Mouse (Mus musculus): ENCODE data around the gene Asb6.

Asb6 gene

GRCm38 (mm10) chr2:30834373-30835022 is 4.4 kb upstream of the Asb6 start, which contains the start of gene Prrx2:
Gene Prrx2, plus strand, starts transcription at chr2:30834972.
- DNase-seq (ENCODE audit: low read depth, low spot score): no peak

DNA sequence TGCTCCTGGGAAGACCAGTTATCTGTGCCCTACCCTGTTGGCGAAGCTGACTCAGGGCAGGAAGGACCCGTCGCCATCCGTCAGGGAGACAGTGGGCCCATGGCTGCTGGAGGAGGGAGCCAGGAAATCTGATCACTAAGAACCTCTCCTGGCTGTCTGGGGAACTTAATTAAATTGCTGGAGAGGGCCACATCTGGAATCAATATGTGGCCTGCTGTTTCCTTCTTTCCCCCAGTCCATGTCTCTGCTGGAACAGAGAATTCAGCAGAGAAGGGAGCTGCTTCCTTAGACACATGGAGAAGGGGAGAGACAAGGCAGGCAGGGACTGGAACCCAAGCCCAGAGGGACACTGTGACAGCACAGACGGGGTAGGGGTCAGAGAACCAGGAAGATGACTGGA is 3.5 kb upstream of the Asb6 start:
- no peak for DNase-seq (ENCODE audit: low read depth, low spot score)

DNA sequence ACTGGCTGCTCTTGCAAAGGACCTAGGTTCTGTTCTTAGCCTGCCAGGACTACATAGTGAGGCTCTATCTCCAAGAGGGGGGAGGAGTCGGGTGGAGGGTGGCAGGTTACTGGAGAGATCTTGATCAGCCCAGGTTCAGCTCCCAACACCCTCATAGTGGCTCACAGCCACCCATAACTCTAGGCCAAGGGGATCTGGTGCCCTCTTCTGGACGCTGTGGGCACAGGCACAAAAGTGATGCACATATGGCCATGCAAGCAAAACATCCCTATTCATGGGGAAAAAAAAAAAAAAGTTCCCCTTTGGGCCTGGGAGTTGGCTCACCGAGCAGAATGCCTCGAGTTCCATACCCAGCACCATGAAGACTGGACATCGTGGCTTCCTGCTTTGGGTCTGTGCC is 818 bp downstream of the Asb6 start:
- DNase-seq (ENCODE audit: low read depth, low spot score): peak; percentile 92

GRCm38 (mm10) chr2:30827749-30828475 is 2.2 kb downstream of the Asb6 start:
- peak; percentile 98 for DNase-seq (ENCODE audit: low read depth, low spot score)

DNA sequence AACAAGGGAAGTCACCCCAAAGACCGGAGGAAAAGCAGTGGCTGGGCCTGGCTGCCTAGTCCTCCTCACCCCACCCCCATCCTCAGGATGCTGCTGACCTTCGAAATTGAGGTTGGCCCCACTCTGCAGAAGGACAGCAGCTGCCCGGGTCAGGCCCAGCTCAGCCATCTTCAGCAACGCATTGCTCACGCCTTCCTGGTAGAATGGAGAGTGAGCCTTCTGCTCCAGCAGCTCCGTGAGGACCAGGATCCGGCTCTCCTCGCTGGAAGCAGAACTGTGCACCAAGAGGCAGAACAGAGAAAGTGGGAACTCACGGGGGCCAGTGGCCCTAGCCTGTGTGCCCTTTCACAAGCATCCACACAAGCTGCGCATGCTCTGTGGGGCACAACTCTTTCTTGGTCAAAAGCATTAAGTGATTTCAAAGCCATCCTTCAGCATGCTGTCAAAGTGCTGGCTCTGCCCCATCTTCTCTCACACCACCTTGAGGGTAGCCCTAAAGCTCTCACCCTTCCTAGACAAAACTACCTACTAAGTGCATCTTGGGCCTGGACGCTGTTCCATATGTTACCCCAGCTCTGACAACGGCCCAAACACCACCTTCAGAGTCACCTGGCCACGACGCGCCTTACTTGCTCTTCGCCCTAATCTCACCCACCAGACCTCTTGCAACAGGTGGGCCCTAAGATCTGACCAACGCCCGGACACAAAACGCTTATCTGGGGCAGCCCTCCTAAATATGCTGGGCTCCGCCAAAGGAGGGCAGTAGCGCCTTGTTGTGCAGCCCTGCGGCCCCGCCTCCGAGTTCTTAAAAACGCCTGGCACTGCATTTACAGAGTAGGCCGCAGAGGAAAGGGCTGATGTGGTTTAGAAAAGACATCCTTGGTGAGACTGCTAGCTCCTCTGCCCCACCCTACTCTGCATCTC is 3.0 kb downstream of the Asb6 start:
- DNase-seq (ENCODE audit: low read depth, low spot score): peak; percentile 74

DNA sequence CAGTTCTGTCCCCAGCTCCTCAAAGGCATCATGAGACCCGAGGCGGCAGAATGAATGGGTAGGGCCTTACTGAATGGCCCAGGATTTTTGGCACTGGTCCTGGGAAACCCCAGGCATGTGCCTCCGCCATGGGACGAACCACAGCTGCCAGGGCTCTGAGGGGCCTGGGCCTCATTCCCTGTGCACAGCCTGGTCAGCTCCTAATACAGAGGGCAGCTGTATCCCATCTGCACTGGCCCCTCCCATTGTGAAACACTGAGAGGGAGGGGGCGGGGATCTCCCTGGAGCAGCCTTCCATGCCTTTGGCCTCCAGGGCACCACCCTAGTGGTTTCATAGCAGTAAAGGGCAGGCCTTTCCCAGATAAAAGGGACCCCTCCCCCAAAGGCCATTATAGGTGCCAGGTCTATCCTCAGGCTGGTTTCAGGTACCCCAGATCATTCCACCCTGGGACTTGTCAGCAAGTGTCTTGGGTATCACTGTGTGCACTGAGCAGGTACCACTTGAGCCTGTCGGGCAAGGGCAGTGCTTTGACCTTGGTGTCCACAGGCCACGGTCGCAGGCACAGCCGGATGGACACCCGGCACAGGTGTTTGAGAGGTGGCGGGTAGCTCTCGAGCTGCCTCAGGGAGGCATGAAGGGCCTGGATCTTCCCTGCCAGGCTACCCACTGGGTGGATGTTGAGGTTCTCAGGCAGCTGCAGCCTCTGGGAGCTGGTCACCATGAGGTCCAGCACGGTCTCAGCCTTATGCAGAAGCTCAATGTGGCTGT is 6.6 kb downstream of the Asb6 start:
- no peak for DNase-seq (ENCODE audit: low read depth, low spot score)

- no peak for DNase-seq (ENCODE audit: low read depth, low spot score)
Measured at GRCm38 (mm10) chr2:30822460-30822859, 7.7 kb downstream of the Asb6 start.

DNA sequence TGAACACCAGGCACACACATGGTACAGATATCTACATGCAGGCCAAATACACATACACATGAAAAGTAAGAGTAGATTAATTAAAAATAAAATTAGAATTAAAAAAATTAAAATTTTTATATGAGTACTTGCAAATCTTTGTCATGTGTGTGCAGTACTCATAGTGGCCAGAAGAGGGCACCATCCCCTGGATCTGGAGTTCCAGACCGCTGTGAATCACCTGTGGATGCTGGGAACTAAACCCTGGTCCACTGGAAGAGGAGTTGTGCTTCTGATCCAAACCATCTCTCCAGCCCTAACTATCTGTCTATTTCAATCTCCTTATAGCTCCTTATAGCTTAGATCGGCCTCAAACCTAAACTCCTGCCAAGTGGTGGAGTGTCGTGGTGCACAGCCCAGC is 9.1 kb downstream of the Asb6 start:
- DNase-seq (ENCODE audit: low read depth, low spot score): peak; percentile 66

DNA sequence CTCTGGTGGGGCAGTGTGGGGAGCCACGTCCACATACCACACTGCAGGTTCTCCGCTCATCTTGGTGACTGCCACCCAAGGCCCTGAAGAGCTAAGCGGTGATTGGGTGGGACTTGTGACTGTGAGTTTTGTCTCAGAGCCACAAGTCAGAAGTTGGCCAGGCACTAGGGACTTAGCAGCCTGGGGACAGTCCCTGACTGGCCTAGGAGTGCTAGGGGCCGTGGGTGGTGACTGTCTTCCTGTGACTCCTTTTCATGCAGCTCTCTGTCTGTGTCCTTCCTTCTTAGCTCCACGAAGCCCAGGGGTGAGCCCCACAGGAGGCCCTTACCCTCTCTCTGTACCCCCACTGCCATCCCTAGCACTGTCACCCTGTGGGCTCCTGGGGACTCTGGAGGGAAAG is 10.3 kb downstream of the Asb6 start:
- DNase-seq (ENCODE audit: low read depth, low spot score): no peak

GRCm38 (mm10) chr2:30816383-30816782 is 13.8 kb downstream of the Asb6 start:
- DNase-seq (ENCODE audit: low read depth, low spot score): no peak

DNA sequence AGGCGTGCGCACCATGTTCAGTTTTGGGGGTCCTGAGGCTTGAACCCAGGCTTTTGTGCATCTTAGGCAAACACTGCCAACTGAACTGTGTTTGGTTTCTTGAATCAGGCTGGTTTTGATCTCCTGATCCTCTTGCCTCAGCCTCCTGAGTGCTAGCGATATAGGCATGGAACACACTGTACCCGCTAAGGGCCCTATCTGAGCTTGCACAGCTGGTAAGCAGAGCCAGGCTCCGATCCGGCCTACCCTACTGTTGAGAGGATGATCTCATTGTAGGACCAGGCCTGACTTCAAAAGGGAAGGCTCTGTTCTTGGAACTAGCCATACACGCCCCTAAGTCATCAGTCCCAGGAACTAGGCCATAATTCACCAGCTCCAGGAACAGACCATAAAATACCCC is 19.6 kb downstream of the Asb6 start:
- DNase-seq (ENCODE audit: low read depth, low spot score): no peak

GRCm38 (mm10) chr2:30809503-30809902 is 20.6 kb downstream of the Asb6 start:
- no peak for DNase-seq (ENCODE audit: low read depth, low spot score)

DNA sequence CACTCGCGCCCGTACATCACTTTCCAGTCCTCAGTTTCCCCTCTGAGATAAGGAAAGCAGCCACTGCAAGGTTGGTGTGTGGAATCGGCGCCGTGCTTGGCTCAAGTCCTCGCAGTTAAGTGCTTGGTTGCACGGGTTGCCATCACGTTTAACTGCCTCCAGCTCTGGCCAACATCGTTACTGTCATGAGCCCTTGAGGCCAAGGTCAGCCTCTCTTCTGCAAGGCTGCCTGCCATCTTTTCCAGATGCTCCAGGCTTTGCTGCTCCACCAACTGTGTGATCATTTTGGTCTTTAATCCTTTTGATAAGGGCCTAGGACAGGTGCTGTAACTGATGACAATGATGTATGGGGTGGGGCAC is 21.9 kb downstream of the Asb6 start:
- DNase-seq (ENCODE audit: low read depth, low spot score): no peak

- peak; percentile 100 for DNase-seq (ENCODE audit: low read depth, low spot score)
Measured at GRCm38 (mm10) chr2:30807648-30808295, 22.4 kb downstream of the Asb6 start, which contains the start of gene Ntmt1. Gene Ntmt1, plus strand, starts transcription at chr2:30807826.

GRCm38 (mm10) chr2:30807147-30807647 is 22.9 kb downstream of the Asb6 start:
- no peak for DNase-seq (ENCODE audit: low read depth, low spot score)

GRCm38 (mm10) chr2:30805983-30806382 is 24.1 kb downstream of the Asb6 start:
- peak; percentile 51 for DNase-seq (ENCODE audit: low read depth, low spot score)

- DNase-seq (ENCODE audit: low read depth, low spot score): no peak
Measured at GRCm38 (mm10) chr2:30803604-30804003, 26.5 kb downstream of the Asb6 start, which contains the start of gene 1700001O22Rik. Gene 1700001O22Rik, minus strand, starts transcription at chr2:30803661.

GRCm38 (mm10) chr2:30801067-30801852 is 28.9 kb downstream of the Asb6 start:
- peak; percentile 68 for DNase-seq (ENCODE audit: low read depth, low spot score)

DNA sequence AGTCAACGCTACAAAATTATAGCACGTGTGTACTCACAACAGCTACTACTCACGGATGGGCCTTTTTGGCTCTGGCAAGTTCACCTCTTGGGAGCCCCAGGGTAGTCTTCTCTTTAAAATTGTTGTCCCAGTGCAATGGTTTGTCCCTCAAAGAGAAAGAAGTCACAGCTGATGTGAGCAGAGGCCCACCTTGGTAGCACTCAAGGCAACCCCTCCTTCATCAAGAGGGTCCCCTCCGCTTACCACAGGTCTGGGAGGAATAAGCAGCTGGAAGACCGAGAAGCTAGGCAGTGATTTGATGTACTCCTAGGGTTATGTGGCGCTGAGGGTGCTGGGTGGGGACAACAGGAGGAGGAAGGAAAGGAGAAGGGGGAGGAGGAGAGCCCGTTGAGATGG is 29.5 kb downstream of the Asb6 start:
- no peak for DNase-seq (ENCODE audit: low read depth, low spot score)

DNA sequence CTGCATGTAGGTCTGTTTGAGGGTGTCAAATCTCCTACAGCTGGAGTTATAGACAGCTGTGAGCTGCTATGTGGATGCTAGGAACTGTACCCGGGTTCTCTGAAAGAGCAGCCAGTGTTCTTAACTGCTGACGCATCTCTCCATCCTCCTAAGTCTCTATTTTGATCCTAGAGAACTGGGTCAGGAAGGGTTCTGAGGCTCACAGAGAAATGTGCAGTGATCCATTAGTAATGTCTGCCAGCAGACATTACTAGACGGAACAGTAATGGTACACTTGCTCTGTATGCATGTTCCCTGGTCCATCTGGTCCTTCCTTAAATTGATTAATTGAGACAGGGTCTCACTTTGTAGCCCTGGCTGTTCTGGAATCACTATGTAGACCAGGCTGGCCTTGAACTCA is 30.7 kb downstream of the Asb6 start:
- DNase-seq (ENCODE audit: low read depth, low spot score): no peak
